Mouse (Mus musculus) mature B cell (primary cell): ENCODE measurements around the gene Efs.

Experiments
- in situ Hi-C: fragments of 300-500 bp; cut with MboI; formaldehyde crosslinking; loops from 2 replicates; pipeline ENCODE4 v1.14.3; 2019

Gene Efs

DNA sequence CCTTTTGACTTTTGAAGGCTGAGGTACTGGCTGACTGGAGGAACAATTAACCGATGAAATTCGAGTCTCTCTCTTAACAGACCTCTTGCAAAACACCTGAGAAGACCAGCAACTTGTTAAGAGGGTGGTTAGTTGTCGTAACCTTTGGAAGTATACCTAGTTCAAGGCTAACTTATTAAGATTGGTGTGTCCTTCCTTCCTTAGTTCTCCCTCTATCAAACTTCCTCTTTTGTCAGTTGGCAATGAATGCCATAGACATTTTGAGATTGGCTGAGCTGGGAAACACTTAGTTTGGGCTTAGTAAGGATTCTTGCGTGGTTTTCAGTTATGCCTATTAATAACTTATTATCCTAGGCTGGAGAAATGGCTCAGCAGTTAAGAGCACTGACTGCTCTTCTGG lies 57.9 kb downstream of the Efs start:
- in situ Hi-C loops, result no loop called here

- in situ Hi-C loops, result no loop called here
Observed at GRCm38 (mm10) chr14:54866936-54867335, 59.0 kb downstream of the Efs start.
